Mouse (Mus musculus) retina, adult 2 months (tissue): ENCODE data around the gene Gm44973.
A peak's percentile ranks its signal among the peaks of the same experiment; 100 is the strongest.
"Not testable (repeated sequence)": the region's sequence is repeated elsewhere in the genome, so short reads cannot be mapped to it uniquely, and the experiment has no call there.

ENCODE experiments used
- DNase-seq: peaks from one replicate; pipeline ENCODE4 v3.0.0-alpha.2; 2012; ENCODE audit warnings: low read depth, low spot score

Gm44973 gene

DNA sequence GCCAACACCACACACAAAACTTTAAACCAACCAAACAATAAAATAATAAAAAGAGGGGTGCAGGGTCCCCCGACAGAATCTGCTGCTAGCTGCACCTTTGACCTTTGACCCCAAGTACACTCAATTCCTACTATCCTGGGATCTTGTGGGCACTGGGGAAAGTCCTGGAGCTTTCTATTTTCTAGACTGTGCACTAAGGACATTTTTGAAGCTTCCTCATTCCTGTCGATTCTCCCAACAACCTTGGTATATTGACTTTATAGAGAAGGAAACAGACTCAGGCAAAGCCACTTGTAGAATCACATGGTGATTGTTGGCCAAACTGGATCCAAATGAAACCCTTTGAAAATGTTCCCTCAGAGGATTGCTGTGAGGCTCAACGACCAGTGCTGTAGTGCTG is 761 bp downstream of the Gm44973 start:
- no peak for DNase-seq

GRCm38 (mm10) chr7:5016920-5017319 is 1.6 kb downstream of the Gm44973 start:
- DNase-seq: no peak

GRCm38 (mm10) chr7:5017352-5017751 is 2.1 kb downstream of the Gm44973 start:
- DNase-seq: no peak

GRCm38 (mm10) chr7:5017931-5018330 is 2.6 kb downstream of the Gm44973 start:
- DNase-seq: no peak

DNA sequence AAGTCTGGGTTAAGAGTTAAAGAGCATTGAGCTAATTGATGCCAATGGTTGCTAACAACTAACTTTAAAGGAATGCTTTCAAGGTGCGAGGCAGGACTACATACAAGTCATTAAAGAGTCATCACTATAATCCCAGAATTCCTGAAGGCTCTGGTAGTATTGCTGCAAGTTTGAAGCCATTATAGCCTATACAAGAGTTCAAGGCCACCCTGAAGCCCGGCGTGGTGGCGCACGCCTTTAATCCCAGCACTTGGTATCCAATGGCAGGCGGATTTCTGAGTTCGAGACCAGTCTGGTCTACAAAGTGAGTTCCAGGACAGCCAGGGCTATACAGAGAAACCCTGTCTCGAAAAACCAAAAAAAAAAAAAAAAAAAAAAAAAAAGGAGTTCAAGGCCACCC is 4.3 kb downstream of the Gm44973 start:
- DNase-seq: not testable (repeated sequence)

DNA sequence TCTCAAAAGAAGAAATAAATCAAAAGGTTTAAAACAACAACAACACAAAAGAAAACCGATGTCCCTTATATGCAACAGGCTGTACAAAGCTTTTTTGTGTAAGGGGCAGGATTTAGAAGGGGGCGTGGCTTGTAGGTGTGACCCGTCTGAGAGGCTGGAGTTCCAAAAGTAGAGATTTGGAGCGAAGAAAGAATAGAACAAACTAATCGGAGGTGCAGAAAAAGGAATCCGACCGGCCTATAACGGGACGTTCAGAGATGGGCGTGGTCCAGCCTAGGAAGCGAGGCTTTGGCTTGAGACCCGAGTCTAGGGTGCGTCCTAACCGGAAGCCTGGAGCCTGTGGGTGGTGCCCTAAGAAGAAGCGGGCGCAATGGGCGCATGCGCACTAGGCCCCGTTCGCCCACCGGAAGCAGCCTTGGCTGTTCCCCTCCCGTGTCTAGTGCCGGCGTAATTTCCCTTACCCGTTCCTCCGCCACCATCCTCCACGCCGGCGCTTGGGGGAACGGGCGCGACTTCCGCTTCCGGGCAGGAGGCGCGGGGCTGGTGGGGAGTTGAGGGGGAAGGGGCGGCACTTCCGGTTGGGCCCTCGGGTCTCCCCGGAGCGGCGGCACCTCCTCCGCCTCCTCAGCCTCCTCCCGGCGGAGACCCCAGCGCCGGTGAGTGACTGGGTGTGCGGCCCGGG is 4.8 kb downstream of the Gm44973 start, which contains the start of the genes Zfp865 and Ccdc106:
Zfp865 (plus strand) TSS at position 377 of the 682 bp plus-strand sequence.
Ccdc106 (plus strand) TSS at position 554 of the 682 bp plus-strand sequence.
- DNase-seq: peak; percentile 95

DNA sequence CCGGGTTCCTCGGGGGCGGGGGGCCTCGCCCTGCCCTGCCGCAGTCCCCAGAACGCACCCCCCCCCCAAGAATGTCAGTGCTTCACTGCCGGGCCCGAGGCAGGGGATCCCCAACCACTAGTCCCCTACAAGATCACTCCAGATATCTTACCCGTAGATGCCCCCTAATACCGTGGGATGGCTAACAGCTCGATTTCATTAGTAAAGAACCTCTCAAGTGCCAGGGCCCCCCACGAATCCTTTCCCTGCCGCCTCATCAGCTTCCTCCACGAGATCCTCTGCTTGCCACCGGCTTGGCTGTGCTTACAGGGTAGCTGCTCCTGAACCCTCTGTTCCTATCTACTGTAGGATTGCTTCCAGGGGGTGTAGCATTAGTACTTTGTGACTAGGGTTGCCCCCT is 5.4 kb downstream of the Gm44973 start:
- no peak for DNase-seq

DNA sequence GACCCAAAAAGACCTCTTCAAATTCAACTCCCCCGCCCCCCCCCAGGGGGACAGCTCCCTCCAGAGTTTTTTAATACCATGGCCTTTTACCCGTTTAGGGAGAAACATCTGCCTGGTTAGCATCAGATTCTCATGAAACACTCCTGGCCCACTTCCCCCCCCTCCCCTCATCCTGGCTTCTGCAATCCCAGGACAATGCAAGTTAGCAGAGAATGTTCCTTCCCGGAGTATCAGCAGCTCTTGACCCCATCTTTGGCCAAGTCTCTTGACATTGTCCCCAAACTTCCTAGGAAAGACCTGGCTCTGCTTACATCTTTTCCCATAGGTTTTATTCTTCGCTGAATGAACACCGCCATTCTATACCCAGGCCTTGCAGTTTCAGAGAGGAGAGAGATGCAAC is 5.9 kb downstream of the Gm44973 start:
- DNase-seq: no peak

- DNase-seq: no peak
Observed at GRCm38 (mm10) chr7:5029543-5029942, 14.2 kb downstream of the Gm44973 start.

DNA sequence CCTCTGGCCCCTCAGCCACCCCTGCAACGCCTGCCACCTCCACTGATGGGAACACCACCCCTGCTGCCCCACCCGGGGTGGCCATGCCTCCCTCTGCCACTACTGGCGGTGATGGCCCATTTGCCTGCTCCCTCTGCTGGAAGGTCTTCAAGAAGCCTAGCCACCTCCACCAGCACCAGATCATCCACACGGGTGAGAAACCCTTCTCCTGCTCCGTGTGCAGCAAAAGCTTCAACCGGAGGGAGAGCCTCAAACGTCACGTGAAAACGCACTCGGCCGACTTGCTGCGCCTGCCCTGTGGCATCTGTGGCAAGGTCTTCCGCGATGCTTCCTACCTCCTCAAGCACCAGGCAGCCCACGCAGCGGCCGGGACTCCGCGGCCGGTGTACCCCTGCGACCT is 14.7 kb downstream of the Gm44973 start:
- no peak for DNase-seq

DNA sequence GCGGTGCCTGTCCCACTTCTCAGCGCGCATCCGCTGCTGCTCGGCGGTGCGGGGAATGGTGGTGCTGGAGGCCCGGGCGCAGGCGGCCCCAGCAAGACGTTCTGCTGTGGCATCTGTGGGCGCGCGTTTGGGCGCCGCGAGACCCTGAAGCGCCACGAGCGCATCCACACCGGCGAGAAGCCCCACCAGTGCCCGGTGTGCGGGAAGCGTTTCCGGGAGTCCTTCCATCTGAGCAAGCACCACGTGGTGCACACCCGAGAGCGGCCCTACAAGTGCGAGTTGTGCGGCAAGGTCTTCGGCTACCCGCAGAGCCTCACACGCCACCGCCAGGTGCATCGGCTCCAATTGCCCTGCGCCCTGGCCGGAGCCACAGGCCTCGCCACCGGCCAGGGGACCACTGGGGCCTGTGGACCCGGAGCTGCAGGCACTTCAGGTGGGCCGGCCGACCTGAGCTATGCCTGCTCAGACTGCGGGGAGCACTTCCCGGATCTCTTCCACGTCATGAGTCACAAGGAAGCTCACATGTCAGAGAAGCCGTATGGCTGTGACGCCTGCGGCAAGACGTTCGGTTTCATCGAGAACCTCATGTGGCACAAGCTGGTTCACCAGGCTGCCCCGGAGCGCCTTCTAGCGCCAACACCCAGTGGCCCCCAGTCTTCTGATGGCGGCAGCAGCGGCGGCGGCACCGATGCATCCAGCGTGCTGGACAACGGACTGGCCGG is 15.4 kb downstream of the Gm44973 start:
- no peak for DNase-seq

DNA sequence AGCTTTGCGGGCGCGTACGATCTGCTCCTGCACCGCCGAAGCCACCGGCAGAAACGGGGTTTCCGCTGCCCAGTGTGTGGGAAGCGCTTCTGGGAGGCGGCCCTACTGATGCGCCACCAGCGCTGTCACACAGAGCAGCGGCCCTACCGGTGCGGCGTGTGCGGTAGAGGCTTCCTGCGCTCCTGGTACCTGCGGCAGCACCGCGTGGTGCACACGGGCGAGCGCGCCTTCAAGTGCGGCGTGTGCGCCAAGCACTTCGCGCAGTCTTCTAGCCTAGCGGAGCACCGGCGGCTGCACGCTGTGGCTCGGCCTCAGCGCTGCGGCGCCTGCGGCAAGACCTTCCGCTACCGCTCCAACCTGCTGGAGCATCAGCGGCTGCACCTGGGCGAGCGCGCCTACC is 16.2 kb downstream of the Gm44973 start:
- DNase-seq: no peak

DNA sequence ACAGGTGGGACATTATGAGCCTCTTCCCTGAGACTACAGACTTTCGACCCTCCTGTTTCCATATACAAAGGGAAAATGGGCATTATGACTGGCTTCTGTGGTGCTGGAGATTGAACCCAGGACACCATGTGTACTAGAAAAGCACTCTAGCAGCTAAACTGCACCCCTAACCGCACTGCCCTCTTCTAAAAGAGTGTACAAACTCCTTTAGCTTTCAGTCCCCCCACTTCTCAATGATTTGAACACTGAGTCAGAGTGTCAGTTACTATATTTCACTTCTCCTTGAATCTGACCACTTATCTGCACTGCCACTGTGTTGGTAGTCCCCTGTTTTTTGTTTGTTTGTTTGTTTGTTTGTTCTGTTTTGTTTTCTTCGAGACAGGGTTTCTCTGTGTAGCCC is 18.5 kb downstream of the Gm44973 start, which contains the start of gene 4632433K11Rik:
4632433K11Rik (plus strand) TSS at position 301 of the 400 bp plus-strand sequence.
- no peak for DNase-seq

GRCm38 (mm10) chr7:5035628-5036027 is 20.3 kb downstream of the Gm44973 start:
- DNase-seq: no peak

GRCm38 (mm10) chr7:5036136-5036535 is 20.8 kb downstream of the Gm44973 start:
- no peak for DNase-seq

DNA sequence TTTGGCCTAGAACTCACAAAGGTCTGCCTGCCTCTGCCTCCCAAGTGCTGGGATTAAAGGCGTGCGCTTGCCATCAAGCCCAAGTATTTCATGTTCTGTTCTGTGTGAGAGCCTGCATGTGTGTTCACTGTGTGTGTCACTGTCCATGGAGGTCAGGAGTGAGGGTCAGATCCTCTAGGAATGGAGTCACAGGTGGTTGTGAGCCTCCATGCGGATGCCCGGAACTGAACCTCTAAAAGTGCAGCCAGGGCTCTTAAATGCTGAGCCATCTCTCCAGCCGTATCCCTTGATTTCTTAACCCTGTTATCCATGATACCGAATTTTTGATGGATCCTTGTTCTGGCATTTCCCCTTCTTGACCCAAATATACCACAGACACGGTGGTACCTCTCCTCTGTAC is 21.7 kb downstream of the Gm44973 start:
- DNase-seq: no peak

GRCm38 (mm10) chr7:5037467-5037866 is 22.2 kb downstream of the Gm44973 start:
- no peak for DNase-seq

- DNase-seq: peak; percentile 74
Observed at GRCm38 (mm10) chr7:5038109-5038732, 22.9 kb downstream of the Gm44973 start, which contains the start of gene Zfp784. Zfp784 (minus strand) TSS chr7:5038446.

DNA sequence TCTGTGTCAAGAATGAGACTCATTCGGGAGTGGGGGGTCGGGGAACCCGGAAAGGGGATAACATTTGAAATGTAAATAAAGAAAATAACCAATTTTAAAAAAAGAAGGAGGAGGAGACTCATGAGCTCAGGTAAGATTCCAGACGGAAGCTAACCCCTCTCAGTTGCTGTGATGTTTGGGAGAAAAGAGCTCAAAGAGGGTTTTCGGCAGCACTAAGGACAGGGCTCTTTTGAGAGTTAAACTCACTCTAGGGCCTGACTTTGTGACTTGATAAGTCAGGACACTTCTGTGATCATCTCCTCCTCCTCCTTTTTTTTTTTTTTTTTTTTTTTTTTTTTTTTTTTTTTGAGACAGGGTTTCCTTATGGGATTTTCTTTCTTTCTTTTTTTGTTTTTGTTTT is 23.6 kb downstream of the Gm44973 start:
- no peak for DNase-seq

DNA sequence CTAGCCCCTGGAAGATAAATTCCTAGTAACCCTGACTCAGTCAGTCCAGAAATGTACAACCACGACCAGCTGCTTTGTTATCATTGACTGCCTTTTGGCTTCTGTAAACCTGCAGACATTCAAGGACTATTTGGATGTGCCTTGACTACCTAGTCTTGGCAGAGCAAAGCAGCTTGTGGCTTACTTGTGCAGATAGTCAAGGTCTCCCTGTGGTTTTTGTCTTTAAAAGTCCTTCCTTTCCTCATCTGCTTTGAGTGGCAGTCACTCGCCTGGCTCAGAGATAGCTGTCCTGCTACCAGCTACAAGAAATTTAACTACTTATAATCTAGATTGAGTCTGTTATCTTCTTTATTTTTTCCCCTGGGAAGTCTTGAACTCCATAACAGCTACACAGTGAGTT is 29.7 kb downstream of the Gm44973 start:
- no peak for DNase-seq

DNA sequence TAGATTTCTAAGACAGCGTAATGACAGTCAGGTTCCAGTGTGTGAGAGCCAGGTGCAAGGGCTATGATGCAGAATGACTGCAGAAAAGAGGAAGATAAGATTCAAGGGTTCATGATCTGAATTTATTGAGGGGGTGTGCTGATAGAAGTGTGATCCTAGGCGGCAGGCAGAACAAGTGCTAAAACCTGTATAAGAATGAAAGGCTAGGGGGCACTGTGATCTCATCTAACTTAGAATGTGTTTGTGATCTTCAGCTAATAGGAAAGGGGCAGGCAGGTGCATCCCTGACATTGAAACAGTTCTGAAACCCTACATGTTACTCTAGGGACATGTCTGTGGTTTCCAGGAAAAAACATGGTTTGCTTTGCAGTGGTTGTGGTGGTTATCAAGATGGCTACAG is 30.8 kb downstream of the Gm44973 start:
- no peak for DNase-seq

DNA sequence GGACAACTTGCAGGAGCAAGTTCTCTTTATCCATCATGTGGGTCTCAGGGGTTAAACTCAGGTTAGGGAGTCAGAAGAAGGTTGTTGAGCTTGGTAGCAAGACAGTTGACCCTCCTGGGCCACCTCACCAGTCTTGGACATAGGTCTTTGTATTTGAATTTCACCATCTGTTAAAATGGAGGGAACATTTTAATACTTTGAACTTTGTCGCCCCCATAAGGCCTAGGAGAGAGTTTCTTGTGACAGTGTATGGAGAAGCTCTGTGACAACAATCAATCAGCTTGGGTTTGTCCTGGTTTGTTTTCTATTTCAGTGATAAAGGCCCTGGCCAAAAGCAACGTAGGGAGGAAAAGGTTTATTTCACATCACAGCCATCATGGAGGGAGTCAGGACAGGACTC is 32.0 kb downstream of the Gm44973 start:
- no peak for DNase-seq
